Mouse (Mus musculus) neural tube, embryonic 10.5 days (tissue): ENCODE data around the gene Syt16.

Experiments used
- DNase-seq: peaks from one replicate; pipeline ENCODE4 v3.0.0-alpha.2; 2017; ENCODE audit warnings: low spot score; ENCODE audit errors: extremely low spot score

The Syt16 gene

DNA sequence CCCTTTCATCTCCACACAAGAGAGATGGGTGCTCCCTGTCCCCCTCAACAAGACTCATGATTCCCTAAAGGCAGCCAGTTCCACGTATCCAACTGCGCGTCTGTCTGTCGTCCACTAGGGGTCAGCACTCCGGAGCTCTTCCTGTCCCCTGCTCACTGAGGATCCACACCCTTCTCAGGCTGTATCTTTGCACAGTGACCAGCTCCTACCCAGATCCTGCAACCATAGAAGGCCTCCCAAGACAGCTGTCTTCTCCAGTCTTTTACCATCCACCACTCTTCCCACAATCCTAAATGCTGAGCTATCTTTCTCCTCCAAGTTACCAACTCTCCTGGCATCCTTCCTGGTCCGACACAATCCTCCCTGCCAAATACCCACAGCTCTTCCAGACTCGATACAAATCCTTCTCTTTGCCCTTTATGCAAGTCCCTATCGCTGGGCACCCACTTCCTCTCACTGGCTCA, 12.0 kb downstream of the Syt16 start:
- DNase-seq = peak; percentile 48

DNA sequence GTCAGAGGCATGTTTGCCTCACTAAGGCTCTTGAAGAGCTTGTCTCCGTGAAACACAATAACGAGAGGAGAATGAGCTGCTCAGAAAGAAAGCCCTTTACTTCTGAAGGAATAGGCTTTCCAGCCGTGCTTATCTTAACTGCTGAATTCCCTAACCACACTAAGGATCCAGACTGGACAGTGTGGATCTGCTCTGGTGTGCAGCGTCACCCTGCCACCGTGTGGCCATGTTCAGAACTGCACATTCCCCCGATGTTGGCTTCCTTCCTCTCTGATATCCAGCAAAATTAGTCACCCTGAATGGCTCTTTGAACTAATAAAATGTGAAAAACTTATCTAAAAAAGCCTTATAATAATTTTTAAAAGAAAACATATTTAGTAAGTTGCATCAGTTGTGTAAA, 16.3 kb downstream of the Syt16 start:
- DNase-seq = peak; percentile 85

DNA sequence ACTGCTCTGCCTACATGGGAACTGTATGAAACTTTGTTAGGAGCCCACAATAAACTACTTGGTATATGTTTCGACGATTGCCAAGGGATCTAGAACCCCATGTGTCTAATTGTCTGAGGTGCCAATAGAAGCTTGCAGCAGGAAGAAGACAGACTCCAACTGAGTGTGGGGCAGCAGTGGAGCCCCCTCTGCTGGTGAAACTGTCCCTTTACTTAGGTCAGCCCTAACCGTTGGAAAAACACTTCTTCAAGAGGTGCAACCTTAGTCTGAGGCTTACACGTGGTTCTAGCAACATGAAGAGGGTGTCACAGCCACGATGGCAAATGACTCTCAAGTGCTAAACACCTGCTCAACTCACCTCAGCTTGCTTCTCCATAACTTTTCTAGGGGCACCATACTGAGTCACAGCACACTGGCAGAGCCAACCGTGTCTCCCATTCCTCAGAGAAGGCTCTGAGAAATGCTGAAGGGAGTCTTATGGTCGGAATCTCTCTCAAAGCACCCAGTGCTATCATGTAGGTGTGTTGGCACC, 17.3 kb downstream of the Syt16 start:
- no peak for DNase-seq

DNA sequence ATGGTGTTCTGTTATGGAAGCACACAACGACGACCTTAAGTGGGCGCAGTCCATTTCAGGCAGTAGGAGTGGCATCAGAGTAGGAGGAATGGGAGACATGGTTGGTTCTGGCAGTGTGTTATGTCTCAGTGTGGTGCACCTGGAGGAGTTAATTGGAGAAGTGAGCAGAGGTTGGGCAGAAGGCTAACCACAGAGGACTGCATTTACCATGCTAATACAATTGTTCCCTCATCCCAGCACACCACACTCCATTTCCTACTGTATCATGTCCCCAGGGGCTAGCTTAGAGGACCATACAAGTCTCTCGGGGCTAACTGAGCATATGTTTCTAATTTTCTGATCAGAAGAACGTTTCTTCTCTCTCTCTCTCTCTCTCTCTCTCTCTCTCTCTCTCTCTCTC, 18.0 kb downstream of the Syt16 start:
- DNase-seq = no peak

DNA sequence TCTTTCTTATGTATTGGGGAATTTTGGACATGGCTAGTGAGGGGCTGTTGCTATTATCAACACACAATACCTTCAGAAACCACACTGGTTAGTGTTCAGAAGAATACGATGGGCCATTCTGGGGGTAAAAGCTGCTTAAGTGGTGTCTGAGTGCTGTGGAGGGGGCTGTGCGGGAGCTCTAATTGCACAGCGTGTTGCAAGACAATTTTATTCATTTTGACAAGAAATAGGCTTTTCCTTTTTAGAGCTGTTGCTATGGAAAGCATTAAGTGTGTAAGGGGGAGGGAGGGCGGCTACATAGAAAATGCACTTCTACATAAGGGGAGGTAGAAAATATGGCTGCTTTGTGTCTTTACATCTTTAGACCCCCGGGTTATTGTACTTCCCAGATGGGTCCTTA, 25.8 kb downstream of the Syt16 start:
- DNase-seq = no peak

DNA sequence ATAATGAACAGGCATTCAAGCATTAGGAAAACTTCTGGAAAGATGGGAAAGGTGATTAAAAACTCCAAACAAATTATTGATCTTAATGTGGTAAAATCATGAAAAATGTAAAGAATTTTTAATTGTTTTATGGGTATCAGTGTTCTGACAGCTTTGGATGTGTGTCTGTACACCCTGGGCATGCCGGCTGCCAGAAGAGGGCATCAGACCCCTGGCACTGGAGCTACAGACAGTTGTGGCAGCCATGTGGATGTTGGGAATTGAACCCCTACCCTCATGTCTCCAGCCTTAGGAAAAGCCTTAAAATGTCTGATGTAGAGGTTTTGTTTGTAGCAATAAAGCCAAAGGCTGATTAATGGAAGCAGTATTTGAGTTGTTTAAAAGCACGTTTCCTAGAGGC, 27.5 kb downstream of the Syt16 start:
- no peak for DNase-seq

DNA sequence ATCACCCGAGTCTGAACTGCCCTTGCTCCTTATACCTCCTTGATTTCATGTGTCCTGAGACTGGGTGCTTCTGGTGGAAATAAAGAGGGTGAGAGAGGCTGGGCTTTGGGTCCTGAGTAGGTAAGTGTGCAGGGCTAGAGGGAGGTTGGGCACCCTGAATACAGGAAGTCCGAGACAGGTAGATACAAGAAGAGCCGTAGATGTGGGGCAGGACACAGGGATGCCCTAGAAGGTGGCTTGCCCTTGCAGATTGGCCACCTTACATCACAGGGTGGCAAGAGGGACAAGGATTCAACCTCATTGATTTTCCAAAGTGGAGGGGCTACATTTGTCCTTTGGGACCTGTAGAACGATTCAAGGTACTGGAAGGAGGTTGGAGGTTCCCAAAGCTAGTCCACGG, 45.8 kb downstream of the Syt16 start:
- DNase-seq = no peak

DNA sequence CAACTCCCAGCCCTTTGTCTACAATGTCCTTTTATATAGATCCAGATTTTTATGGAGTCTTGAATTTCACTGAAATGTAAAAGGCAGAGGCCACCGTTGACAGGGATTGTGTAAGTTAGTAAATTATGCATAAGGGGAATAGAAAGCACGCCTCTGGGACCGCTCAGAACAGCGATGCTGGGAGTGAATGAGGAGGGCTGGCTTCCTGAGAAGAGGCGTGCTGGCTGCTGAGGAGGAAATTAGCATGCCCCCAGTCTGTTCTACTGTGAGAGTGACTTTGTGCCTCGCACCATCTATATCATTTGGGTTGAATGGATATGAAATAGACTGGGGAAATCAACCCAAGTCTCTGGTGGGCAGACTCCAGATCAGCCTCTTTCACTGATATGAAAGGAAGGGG, 46.3 kb downstream of the Syt16 start:
- DNase-seq = no peak

DNA sequence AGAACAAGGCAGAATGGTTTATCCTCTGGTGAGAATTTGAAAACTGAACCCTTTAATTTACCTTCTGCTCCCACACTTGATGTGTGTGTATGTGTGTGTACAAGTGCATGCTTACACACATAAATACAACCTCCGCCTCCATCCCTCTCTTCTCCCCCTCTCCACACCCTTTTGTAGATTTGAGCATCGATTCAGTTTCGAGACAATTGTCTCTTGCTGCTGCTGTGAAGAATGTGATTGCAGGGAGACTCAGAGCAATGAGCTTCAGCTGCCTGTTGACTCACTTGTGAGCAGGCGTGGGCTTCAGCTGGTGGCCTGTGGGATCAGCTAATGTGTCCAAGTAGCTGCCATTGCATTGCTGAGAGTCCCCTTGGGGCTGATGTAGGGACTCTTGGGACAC, 46.8 kb downstream of the Syt16 start:
- no peak for DNase-seq

DNA sequence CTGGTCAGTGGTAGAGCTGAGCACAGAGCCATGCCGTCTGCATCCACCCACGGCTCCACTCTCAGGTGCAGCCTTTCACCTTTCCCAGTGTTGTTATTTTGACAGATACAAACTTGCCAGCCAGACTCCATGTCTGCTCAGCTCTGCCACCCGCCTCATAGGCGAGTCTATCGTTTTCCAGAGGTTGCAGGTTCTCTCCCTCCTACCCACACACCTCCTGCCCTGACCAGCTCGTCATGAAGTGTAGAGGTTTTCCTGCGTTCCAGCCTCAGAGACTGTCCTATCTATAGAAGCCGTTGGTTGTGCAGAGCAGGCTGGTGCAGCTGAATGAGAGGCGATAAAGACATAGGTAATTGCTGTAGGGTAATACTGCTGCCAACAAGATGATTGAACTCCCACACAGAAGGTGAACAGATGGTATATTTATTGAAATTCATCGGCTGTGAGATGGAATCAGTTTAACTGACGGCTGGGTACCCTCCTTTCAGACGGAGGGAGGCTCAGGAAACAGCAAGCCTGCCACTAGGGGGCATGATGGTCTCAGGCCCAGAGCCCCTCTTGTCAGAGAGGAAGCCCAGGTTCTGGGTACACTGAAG, 58.0 kb downstream of the Syt16 start:
- peak; percentile 41 for DNase-seq

DNA sequence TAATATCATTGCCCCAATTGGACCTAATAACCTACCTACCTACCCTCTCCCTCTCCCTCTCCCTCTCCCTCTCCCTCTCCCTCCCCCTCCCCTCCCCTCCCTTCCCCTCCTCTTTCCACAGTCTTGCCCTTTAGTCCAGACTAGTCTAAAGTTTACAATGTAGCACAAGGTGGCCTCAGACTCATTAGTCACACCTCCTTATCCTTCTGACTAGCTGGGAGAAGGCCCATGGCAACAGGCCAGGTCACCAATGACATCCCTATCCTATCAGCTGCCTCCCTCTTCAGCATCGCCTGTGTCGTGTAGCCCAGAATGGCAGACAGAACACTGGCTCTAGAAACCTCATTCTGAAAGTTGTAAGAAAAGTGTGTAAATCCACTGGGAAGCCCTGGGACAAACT, 58.7 kb downstream of the Syt16 start:
- no peak for DNase-seq

DNA sequence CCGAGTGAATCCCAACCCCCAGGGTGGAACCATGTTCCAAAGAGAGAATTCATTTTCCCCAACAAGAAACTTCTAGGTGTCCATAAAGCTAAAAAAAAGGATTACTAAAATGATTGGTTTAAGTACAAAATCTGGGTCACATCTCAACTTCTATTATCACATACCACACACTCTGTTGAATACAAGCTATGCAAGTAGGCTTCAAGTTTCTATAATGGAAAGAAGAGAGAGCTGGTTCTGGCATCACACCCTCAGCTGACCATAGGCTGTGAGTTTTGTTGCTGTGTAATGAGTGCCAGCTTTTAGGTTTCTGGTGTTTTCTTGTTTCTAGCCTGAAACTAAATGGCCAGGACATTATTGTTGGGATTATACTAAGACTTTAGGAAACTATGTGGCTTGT, 65.1 kb downstream of the Syt16 start:
- DNase-seq = no peak

DNA sequence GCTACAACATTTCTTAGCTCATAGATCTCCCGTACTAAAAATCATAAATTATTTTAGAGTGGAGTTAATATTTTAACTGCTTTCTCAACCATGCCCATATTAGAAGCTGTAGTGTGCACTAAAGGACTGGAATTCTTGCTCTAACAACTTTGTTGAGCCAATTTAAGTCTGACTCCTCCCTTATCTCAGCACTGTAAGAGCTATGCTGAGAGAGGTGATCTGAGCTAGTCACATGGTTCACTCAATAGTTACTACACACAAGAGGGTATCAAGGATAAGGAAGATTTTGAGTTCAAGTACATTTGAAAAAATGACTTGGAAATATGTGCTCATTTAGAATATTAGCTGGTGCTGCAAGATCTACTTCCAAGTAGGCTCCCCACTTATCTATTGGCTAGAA, 71.5 kb downstream of the Syt16 start:
- DNase-seq = no peak

DNA sequence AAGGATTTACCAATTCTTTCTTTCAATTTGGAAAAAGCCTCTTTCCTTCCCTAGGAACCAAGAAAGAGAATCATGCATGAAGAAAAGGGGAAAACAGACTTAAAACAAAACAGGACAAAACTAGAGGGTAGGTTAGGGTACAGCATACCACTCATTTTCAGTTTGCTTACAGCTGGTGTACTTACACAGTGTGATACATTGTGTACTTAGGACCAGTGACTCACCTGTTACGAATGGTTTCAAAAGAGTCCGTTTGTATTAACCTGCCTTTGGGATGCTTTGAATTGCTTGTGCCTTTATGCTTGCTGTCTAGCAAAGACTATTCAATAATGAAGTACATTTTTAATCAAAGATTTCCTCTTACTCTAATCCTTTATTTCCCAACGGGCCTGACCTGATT, 78.1 kb downstream of the Syt16 start:
- no peak for DNase-seq

DNA sequence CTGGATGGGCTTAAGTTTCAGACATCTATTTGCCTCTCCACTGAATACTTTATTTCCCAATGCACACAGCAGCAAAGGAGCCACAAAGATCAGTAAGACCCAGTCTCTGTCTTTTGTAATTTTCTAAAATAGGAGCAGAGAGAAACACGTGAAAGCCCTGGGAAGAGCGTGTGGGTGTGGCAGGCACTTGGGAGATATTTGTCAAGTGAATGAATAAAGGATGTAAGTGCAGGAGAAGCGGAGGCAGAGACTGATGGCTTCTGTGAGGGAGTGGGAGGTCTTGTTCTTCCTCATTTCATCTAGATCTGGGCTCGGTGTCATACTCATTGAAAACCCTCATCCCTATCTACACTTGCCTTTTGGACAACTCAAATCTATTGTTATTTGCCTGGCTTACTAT, 78.6 kb downstream of the Syt16 start:
- no peak for DNase-seq

DNA sequence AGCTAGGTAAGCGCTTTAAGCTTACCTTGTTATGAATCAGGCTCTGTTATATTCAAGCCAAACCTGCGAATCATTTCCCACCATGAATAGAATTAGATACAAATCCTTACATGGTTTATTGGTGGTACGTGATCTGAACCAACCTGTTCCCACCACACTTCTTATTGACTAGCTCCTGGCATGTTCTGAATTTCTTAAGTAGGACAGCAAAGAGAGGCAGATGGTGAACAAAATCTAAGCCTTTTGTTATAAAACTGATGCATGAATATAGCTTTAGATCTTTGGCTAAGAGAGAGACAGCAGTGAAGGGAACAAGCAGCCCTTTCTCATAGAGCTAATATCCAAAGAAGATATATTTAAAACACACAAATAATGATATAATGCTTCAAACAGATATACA, 83.7 kb downstream of the Syt16 start:
- no peak for DNase-seq

DNA sequence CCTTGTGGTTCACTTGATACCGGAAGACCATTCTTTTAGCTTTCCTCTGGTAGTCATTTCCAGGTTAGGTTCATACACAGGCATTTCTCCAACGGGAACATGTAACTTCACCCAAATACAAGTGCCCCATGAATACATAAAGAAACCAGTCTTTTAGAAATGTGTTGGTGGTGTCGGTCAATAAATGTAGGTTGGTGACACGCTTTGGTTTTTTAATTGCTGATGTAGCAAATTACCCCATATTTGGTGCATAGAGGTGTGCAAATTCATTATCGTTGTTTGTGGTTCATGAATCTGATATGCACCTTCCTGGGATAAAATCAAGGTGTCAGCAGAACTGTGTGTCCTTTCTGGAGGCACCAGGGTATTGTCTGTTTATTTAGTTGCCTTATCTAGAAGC, 86.9 kb downstream of the Syt16 start:
- no peak for DNase-seq

DNA sequence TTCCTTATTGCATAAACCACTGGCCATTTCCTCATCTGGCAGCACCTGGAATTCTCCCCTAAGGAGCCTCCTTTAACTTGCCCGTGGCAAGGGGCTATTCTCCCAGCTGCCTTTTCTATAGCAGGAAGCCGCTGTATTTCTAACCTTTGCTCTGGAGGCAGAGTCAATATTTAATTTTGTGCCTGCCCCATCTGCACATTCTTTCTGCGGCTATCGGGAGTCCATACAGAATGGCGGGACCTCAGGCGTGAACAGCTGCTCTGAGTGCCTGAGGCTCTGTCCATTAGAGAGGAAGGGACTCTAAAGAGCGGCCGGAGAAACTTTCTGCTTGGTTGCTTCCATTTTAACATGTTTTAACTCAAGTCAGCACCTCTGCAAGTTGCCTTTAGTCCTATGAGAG, 89.6 kb downstream of the Syt16 start:
- peak; percentile 15 for DNase-seq

DNA sequence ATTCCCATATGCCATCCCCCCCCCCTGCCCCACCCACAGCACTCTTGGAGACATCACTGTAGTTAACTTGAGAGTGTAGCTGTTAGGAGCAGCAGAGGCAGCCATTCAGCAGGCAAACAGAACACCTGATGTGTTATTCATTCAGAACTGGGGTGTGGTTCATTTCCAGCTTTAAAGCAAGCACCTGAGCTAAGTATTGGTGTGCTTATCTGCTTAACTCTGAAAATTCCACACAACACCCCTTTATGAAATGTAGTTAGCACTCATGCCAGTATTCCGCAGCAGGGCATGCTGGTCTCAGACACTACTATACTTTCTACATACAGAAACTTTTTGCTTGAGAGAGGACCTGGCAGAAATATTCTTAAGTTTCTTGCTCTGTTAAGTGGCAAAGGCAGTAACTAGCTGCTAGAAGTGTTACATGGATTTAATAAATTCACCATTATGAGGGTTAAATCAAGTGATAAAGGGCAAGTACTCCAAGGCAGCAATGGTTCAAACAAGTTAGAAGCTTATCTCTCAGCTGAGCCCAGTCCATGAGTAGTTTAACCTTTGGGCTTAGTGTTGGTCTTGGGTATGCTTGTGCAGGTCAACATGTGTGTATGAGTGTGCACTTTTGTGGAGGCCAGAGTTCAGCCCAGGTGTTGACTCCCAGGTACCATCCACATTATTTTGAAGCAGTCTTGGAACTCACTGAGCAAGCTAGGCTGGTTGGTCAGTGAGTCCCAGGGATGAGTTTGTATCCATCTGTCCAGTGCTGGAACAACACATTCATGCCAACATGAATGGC, 92.1 kb downstream of the Syt16 start:
- DNase-seq = no peak

DNA sequence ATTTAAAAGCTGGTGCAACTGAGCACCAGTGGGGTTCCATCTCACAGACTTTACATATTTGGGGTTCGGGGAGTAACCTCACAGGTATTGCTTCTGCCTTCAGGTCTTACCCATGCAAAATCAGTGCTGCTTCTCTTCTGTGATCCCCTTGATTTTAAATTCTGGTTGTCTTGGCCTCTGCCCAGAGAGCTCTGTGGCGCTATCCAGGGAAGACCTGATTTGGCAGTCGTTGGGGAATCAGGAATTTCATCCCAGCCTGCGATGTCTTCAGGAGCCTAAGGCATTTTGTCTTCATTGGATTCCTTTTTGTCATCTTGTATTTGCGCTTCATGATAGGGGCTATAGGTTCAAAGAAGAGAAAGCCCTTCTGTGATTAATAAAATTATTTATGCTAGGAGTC, 95.1 kb downstream of the Syt16 start:
- no peak for DNase-seq

DNA sequence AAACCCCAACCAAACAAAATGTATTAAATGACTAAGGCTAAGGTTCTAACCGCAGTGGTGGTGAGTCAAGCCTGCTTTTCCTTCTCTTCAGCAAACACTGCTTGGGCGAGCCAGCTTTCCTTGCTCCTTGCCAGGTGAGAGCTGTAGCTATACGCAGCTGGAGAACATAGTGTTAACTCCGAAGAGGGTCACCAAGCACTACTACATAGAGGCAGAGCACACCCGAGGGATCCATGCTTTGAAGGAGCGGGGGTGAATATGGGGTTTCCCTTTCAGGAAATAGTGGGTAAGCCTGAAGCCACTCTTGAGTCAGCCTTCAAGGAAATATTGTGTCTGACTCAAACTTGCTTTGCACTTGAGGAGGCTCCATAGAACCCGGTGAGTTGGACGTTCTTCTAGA, 95.6 kb downstream of the Syt16 start:
- DNase-seq = no peak

DNA sequence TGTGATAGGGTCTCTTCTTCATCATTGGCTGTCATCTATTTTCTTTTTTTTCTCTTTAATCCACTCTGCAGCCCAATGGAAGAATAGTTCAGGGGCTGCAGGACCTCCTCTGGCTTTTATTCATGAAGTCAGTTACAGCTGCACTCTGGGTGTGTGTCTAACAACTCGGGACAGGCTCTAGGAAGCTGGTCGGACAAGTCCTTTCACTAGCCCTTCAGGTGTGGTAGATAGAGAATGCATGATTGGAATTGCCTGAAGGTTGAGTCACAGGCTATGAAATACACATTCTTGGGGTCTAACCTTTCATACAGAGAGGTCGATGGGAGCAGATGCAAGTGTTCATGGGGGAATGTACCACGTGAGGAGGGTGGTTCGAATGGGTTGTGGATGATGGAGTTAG, 97.2 kb downstream of the Syt16 start:
- DNase-seq = no peak
